Mouse (Mus musculus) hindbrain, embryonic 16.5 days (tissue): ENCODE measurements around the gene Gm20807. TPM values are rescaled to one million over a fixed set of nuclear protein-coding genes. Genes with fewer than 3 reads are reported as not detected.
"Not testable (repeated sequence)": the region's sequence is repeated elsewhere in the genome, so short reads cannot be mapped to it uniquely, and the experiment has no call there.

Experiments
- ATAC-seq: fragments of 200-750 bp; cut with Nextera tagmentation; 2 replicates; pipeline ENCODE4 v1.8.0; 2017; ENCODE audit warnings: moderate TSS enrichment, moderate library complexity
- H3K27ac ChIP-seq: fragments of 300-500 bp; sonication (generic); 2 replicates; pipeline ENCODE4 v1.5.1; 2014; ENCODE audit warnings: low read depth, mild to moderate bottlenecking, control low read depth, low read length, moderate library complexity
- H3K27me3 ChIP-seq: fragments of 300-500 bp; sonication (generic); replicated peaks from 2 replicates; pipeline ENCODE4 v1.6.1; 2014; ENCODE audit warnings: low read length; ENCODE audit not compliant: control insufficient read depth, insufficient read depth
- H3K36me3 ChIP-seq: fragments of 300-500 bp; sonication (generic); 2 replicates; pipeline ENCODE4 v1.6.1; 2014; ENCODE audit warnings: mild to moderate bottlenecking, low read length, moderate library complexity, mixed read lengths; ENCODE audit not compliant: control insufficient read depth, insufficient read depth
- H3K4me1 ChIP-seq: fragments of 300-500 bp; sonication (generic); 2 replicates; pipeline ENCODE4 v1.6.1; 2014; ENCODE audit warnings: low read depth, low read length; ENCODE audit not compliant: control insufficient read depth, insufficient read depth
- H3K4me2 ChIP-seq: fragments of 300-500 bp; sonication (generic); 2 replicates; pipeline ENCODE4 v1.6.1; 2014; ENCODE audit warnings: mild to moderate bottlenecking, low read length, control low read depth, moderate library complexity
- H3K4me3 ChIP-seq: fragments of 300-500 bp; sonication (generic); 2 replicates; pipeline ENCODE4 v1.5.1; 2014; ENCODE audit warnings: mild to moderate bottlenecking, low read length, control low read depth, moderate library complexity
- H3K9ac ChIP-seq: fragments of 300-500 bp; sonication (generic); 2 replicates; pipeline ENCODE4 v1.6.1; 2014; ENCODE audit warnings: low read depth, mild to moderate bottlenecking, control low read depth, low read length, moderate library complexity
- H3K9me3 ChIP-seq: fragments of 300-500 bp; sonication (generic); 2 replicates; pipeline ENCODE4 v1.6.1; 2014; ENCODE audit warnings: mild to moderate bottlenecking, low read length, moderate library complexity; ENCODE audit not compliant: control insufficient read depth
- polyA plus RNA-seq: library from polyadenylated mRNA; unstranded; fragments of >200 nt; fragmentation: Nextera tagmentation; extraction: Ambion mirVana; gene quantifications from 2 replicates; pipeline ENCODE4 v1.2.1, GENCODE M21; 2015

Gene Gm20807
- polyA plus RNA-seq: not detected in 2 replicates

DNA sequence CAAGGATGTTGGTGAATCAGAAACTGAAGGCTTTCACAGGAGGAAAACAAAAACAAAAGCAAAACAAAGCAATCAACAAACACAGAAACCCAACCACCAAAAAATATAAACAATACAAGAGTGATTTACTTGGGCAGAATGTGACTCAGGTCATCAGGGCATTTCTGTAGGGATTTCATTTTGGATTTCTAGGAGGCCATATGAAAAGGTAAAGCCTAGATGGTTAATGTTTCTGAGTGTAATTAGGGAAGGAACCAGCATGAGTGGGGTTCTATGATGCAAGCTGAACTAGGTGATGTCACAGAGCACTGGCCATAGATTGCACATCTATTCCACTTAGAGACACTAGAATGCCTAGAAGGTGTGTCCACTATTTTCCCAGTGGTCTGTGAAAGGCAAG, at the start of gene Gm20807:
Gene Gm20807 (plus strand): TSS at position 301 of the 400 bp plus-strand sequence.
- not testable (repeated sequence) for H3K4me1 ChIP-seq, H3K27me3 ChIP-seq, H3K4me2 ChIP-seq, H3K27ac ChIP-seq, H3K36me3 ChIP-seq, H3K9me3 ChIP-seq, H3K4me3 ChIP-seq, H3K9ac ChIP-seq, ATAC-seq

Other genes with a start within 250 kb of the Gm20807 start
- gene Gm21891, start 90.6 kb downstream of the Gm20807 start, polyA plus RNA-seq: not detected in 2 replicates
- gene Gm21425, start 119.1 kb downstream of the Gm20807 start, polyA plus RNA-seq: not detected in 2 replicates
- not detected in 2 replicates for gene Gm21828, start 181.0 kb downstream of the Gm20807 start, polyA plus RNA-seq
- gene Gm21440, start 209.5 kb downstream of the Gm20807 start, polyA plus RNA-seq: not detected in 2 replicates
- gene Gm21454, start 209.6 kb downstream of the Gm20807 start, polyA plus RNA-seq: not detected in 2 replicates